Mouse (Mus musculus) left cerebral cortex, adult 2 months (tissue): ENCODE measurements at regions not wholly inside any gene's neighbourhood (a gene's known extent, or its start where the extent isn't known, plus 50 kb on each side); places are given as distances from the start of the nearest gene placed in this dataset.
A peak's percentile ranks its signal among the peaks of the same experiment; 100 is the strongest.

Experiments used
- DNase-seq, 2 experiments: peaks; one replicate each; pipeline ENCODE4 v3.0.0; 2021 to 2022; ENCODE audit warnings: low spot score in 2 of 2, mixed read lengths in 1 of 2; ENCODE audit errors: extremely low spot score in 1 of 2
- H3K27ac ChIP-seq: fragments of 200-600 bp; 2 replicates; pipeline ENCODE4 v1.8.1; 2022
- H3K4me3 ChIP-seq: fragments of 200-600 bp; 2 replicates; pipeline ENCODE4 v1.8.1; 2022
- CTCF ChIP-seq: fragments of 200-600 bp; IDR thresholded peaks from 2 replicates; pipeline ENCODE4 v1.8.1; 2022; ENCODE audit warnings: antibody characterized with exemption, mild to moderate bottlenecking, moderate library complexity
- intact Hi-C: fragments of 180-260 bp; cut with DNase I; formaldehyde crosslinking; loops from one replicate; pipeline ENCODE4 v1.15.1; 2025

- DNase-seq: no peak
- TF ChIP-seq CTCF: no peak
- Histone ChIP-seq H3K4me3 (no peak overlapping the region), H3K27ac (no peak overlapping the region)
- intact Hi-C loops: no loop called here
Measured at GRCm38 (mm10) chr1:75988496-75988895, 442.4 kb downstream of the Slc4a3 start.

GRCm38 (mm10) chr1:75992039-75992438, 446.0 kb downstream of the Slc4a3 start:
- intact Hi-C loops: no loop called here
- DNase-seq: no peak
- no peak overlapping the region for H3K27ac ChIP-seq
- TF ChIP-seq CTCF: no peak
- H3K4me3 ChIP-seq: no peak overlapping the region

GRCm38 (mm10) chr1:75997222-75997621, 451.2 kb downstream of the Slc4a3 start:
- intact Hi-C loops: no loop called here
- no peak overlapping the region for H3K4me3 ChIP-seq
- no peak overlapping the region for H3K27ac ChIP-seq
- peak; percentile 21 for TF ChIP-seq CTCF
- DNase-seq: no peak

GRCm38 (mm10) chr1:76001124-76001523, 455.1 kb downstream of the Slc4a3 start:
- peak in 1 of 2 experiments; percentile 27 for DNase-seq
- H3K27ac ChIP-seq: 0 out of 2 replicates have a peak overlapping the region, but pooled peaks have one; percentile 54
- no peak for TF ChIP-seq CTCF
- H3K4me3 ChIP-seq: no peak overlapping the region
- intact Hi-C loops: loop anchor here (2.0 kb wide), 1 partner anchor 70 kb away; no protein-coding TSS in a partner anchor

GRCm38 (mm10) chr1:76009601-76010000, 463.5 kb downstream of the Slc4a3 start:
- intact Hi-C loops: no loop called here
- no peak overlapping the region for H3K4me3 ChIP-seq
- no peak for TF ChIP-seq CTCF
- no peak for DNase-seq
- H3K27ac ChIP-seq: no peak overlapping the region

- H3K4me3 ChIP-seq: no peak overlapping the region
- no peak for DNase-seq
- no peak for TF ChIP-seq CTCF
- intact Hi-C loops: no loop called here
- no peak overlapping the region for H3K27ac ChIP-seq
Measured at GRCm38 (mm10) chr1:76010212-76010800, 464.2 kb downstream of the Slc4a3 start.

- no peak for DNase-seq
- TF ChIP-seq CTCF: no peak
- no peak overlapping the region for H3K4me3 ChIP-seq
- intact Hi-C loops: no loop called here
- no peak overlapping the region for H3K27ac ChIP-seq
Measured at GRCm38 (mm10) chr1:76018588-76018987, 472.5 kb downstream of the Slc4a3 start.

- DNase-seq: no peak
- intact Hi-C loops: no loop called here
- Histone ChIP-seq H3K27ac (no peak overlapping the region), H3K4me3 (no peak overlapping the region)
- no peak for TF ChIP-seq CTCF
Measured at GRCm38 (mm10) chr1:76019071-76019470, 473.0 kb downstream of the Slc4a3 start.

- H3K27ac ChIP-seq: no peak overlapping the region
- TF ChIP-seq CTCF: no peak
- intact Hi-C loops: no loop called here
- no peak overlapping the region for H3K4me3 ChIP-seq
- no peak for DNase-seq
Measured at GRCm38 (mm10) chr1:76024650-76025049, 478.6 kb downstream of the Slc4a3 start.

GRCm38 (mm10) chr1:76025389-76025788, 479.3 kb downstream of the Slc4a3 start:
- intact Hi-C loops: no loop called here
- Histone ChIP-seq H3K4me3 (no peak overlapping the region), H3K27ac (no peak overlapping the region)
- no peak for TF ChIP-seq CTCF
- no peak for DNase-seq

- no peak for TF ChIP-seq CTCF
- H3K4me3 ChIP-seq: no peak overlapping the region
- H3K27ac ChIP-seq: peak overlapping the region; percentile 30; the same call in 1 of the 2 replicates
- intact Hi-C loops: no loop called here
- DNase-seq: no peak
Measured at GRCm38 (mm10) chr1:76029059-76029458, 483.0 kb downstream of the Slc4a3 start.

GRCm38 (mm10) chr1:76031171-76031922, 485.3 kb downstream of the Slc4a3 start:
- no peak overlapping the region for H3K4me3 ChIP-seq
- H3K27ac ChIP-seq: peak overlapping the region; percentile 71
- intact Hi-C loops: loop anchor here (5.0 kb wide), 1 partner anchor 94 kb away; no protein-coding TSS in a partner anchor
- TF ChIP-seq CTCF: no peak
- no peak for DNase-seq

GRCm38 (mm10) chr1:76031923-76032285, 485.8 kb downstream of the Slc4a3 start:
- H3K4me3 ChIP-seq: no peak overlapping the region
- no peak for DNase-seq
- TF ChIP-seq CTCF: no peak
- intact Hi-C loops: loop anchor here (2.0 to 5.0 kb wide), 2 partner anchors 39 to 95 kb away; no protein-coding TSS in a partner anchor
- H3K27ac ChIP-seq: peak overlapping the region; percentile 71
